Mouse (Mus musculus) forebrain, embryonic 11.5 days (tissue): ENCODE results near the gene Lsm14a. TPM values are rescaled to one million over a fixed set of nuclear protein-coding genes. Genes with fewer than 3 reads are reported as not detected.

Source experiments
- ATAC-seq: fragments of 200-750 bp; cut with Nextera tagmentation; replicated peaks from 2 replicates; pipeline ENCODE4 v1.8.0; 2017; ENCODE audit warnings: moderate TSS enrichment; ENCODE audit not compliant: low FRiP score
- DNase-seq: peaks from one replicate; pipeline ENCODE4 v3.0.0-alpha.2; 2017; ENCODE audit warnings: low spot score
- H3K27ac ChIP-seq: fragments of 300-500 bp; sonication (generic); 2 replicates; pipeline ENCODE4 v1.5.1; 2014; ENCODE audit warnings: low read depth, low read length
- H3K27me3 ChIP-seq: fragments of 300-500 bp; sonication (generic); 2 replicates; pipeline ENCODE4 v1.6.1; 2014; ENCODE audit warnings: mild to moderate bottlenecking, low read length, mixed read lengths; ENCODE audit not compliant: control insufficient read depth, insufficient read depth
- H3K36me3 ChIP-seq: fragments of 300-500 bp; sonication (generic); 2 replicates; pipeline ENCODE4 v1.6.1; 2014; ENCODE audit warnings: mild to moderate bottlenecking, low read length, moderate library complexity, mixed read lengths; ENCODE audit not compliant: control insufficient read depth, insufficient read depth
- H3K4me1 ChIP-seq: fragments of 300-500 bp; sonication (generic); replicated peaks from 2 replicates; pipeline ENCODE4 v1.6.1; 2014; ENCODE audit warnings: low read length, mixed read lengths; ENCODE audit not compliant: control insufficient read depth, insufficient read depth
- H3K4me2 ChIP-seq: fragments of 300-500 bp; sonication (generic); 2 replicates; pipeline ENCODE4 v1.6.1; 2014; ENCODE audit warnings: low read depth, mild to moderate bottlenecking, low read length, moderate library complexity, mixed read lengths; ENCODE audit not compliant: severe bottlenecking
- H3K4me3 ChIP-seq: fragments of 300-500 bp; sonication (generic); 2 replicates; pipeline ENCODE4 v1.5.1; 2014; ENCODE audit warnings: low read depth, low read length
- H3K9ac ChIP-seq: fragments of 300-500 bp; sonication (generic); 2 replicates; pipeline ENCODE4 v1.6.1; 2014; ENCODE audit warnings: low read length
- H3K9me3 ChIP-seq: fragments of 300-500 bp; sonication (generic); 2 replicates; pipeline ENCODE4 v1.6.1; 2016; ENCODE audit warnings: low read length, mixed read lengths; ENCODE audit not compliant: control insufficient read depth
- WGBS: fragments of 180-500 bp; shearing (Covaris S2); extraction: QIAGEN DNeasy Blood & Tissue Kit; methylation state at CpG from one replicate; pipeline ENCODE4 v1.1.7; 2014; 5-methylcytosine and 5-hydroxymethylcytosine counted together
- polyA plus RNA-seq: library from polyadenylated mRNA; unstranded; fragments of >200 nt; fragmentation: Nextera tagmentation; extraction: Ambion mirVana; gene quantifications from 2 replicates; pipeline ENCODE4 v1.2.1, GENCODE M21; 2014

Lsm14a gene
- polyA plus RNA-seq, 1 experiment from 2014 or later = 66.8 TPM

- H3K4me3 ChIP-seq = no peak overlapping the region
- WGBS = 75% methylated on average over 7 of the region's 7 CpGs
- no peaks in the 10 kb centered on the region for H3K9me3 ChIP-seq
- ATAC-seq (no peak), DNase-seq (no peak)
- no peaks in the 10 kb centered on the region for H3K4me1 ChIP-seq
- no peak overlapping the region for H3K4me2 ChIP-seq
- H3K27me3 ChIP-seq = no peaks in the 10 kb centered on the region
- no peak overlapping the region for H3K9ac ChIP-seq
- H3K27ac ChIP-seq = no peak overlapping the region
- no peaks in the 10 kb centered on the region for H3K36me3 ChIP-seq
Observed at GRCm38 (mm10) chr7:34317901-34318476, 75.1 kb downstream of the Lsm14a start.

DNA sequence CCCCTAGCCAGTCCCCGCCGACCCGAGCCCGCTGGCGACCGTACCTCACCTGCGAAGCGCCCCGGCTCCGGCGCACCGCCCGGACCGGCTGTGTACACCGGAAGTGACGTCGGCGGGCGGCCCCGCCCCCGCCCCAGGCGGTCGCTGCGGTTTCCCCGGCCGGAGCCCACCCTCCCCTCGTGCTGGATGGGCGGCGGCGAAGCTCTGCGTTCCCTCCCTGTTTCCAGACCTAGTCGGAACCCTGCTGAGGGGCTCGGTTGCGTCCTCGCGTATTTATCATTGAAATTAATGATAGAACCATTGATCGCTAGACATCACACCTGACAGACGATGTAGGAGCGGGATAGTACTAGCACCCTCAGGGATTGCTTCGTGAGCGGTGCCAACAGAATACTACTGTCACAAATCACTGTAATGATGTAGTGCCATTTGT is 79.7 kb downstream of the Lsm14a start, which contains the start of gene 4931406P16Rik:
Gene 4931406P16Rik (minus strand): TSS at position 109 of the 433 bp plus-strand sequence.
- H3K9ac ChIP-seq = peak within 1 kb of the TSS; percentile 82
- DNase-seq (peak; percentile 94), ATAC-seq (peak; percentile 94)
- WGBS = under 1% methylated on average over 41 of the region's 41 CpGs
- no peaks in the 10 kb centered on the region for H3K4me1 ChIP-seq
- H3K27me3 ChIP-seq = no peaks in the 10 kb centered on the region
- H3K4me2 ChIP-seq = peak within 1 kb of the TSS; percentile 61
- H3K27ac ChIP-seq = peak within 1 kb of the TSS; percentile 64
- H3K4me3 ChIP-seq = peak within 1 kb of the TSS; percentile 91
- no peaks in the 10 kb centered on the region for H3K9me3 ChIP-seq
- no peaks in the 10 kb centered on the region for H3K36me3 ChIP-seq

DNA sequence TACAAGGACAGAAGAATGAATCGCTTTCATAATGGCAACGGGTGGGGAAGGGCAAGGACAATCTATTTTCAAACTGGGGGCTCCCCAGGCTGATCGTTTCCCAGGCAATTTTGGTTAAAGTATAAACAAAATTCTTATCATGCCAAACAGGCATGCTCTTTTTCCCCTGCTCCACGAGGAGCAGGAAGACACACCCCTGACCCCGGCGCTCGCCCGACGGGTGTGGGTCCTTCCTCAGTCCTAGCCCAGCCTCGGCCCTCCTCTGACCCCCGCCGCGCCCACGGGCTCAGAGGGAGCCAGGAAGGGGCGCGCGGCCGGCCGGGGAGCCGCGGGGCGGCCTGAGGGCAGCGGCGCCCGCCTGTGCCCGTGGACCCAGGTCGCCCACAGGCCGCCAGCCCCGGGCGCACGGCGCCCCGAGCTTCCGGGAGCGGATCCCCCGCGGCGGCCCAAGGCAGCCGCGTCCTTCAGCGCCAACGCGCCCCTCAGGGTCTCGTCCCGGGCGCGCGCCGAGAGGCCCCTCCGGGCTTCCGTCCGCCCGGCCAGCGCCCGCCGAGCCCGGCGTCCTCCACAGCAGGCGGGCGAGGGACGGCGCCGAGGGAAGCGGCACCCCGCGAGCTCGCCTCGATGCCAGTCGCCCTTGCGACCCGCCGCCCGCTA is 80.2 kb downstream of the Lsm14a start:
- H3K4me1 ChIP-seq = no peaks in the 10 kb centered on the region
- peak; percentile 73 for DNase-seq
- peak overlapping the region; percentile 61 for H3K4me2 ChIP-seq
- no peaks in the 10 kb centered on the region for H3K9me3 ChIP-seq
- H3K27ac ChIP-seq = peak overlapping the region; percentile 64
- H3K36me3 ChIP-seq = no peaks in the 10 kb centered on the region
- peak overlapping the region; percentile 82 for H3K9ac ChIP-seq
- H3K27me3 ChIP-seq = no peaks in the 10 kb centered on the region
- 0% methylated on average over 48 of the region's 73 CpGs for WGBS
- ATAC-seq = peak; percentile 90
- peak overlapping the region; percentile 91 for H3K4me3 ChIP-seq

DNA sequence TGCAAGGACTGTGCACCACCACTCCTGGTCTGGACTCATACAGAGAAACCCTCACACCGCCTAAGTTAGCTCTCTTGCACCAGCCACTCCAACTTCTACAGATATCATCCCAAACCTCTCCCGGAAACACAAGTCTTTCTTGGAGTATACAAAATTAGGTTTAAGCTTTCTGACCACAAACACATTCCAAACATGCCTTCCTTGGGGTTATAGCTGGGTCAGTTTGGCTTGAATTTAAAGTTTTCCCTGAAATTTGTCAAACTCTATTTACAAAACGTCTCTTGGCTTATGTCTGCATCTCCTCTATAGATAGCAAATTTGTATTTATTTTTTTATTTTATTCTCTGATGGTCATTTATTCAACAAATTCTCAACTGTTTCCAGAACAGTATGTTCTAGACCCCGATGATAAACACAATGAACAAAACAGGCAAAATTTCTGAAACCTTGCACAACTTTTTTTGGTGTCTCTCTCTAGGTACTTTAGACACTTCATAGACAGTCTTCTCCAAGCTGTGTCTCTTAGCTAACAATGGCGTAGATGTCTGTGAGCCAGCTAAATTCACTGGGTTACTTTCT is 83.8 kb downstream of the Lsm14a start:
- ATAC-seq (no peak), DNase-seq (no peak)
- Histone ChIP-seq H3K27me3 (no peaks in the 10 kb centered on the region), H3K4me3 (no peak overlapping the region), H3K9me3 (no peaks in the 10 kb centered on the region), H3K36me3 (no peaks in the 10 kb centered on the region), H3K4me1 (no peaks in the 10 kb centered on the region), H3K4me2 (no peak overlapping the region), H3K27ac (no peak overlapping the region), H3K9ac (no peak overlapping the region)
- WGBS = 92% methylated on average over 5 of the region's 5 CpGs

DNA sequence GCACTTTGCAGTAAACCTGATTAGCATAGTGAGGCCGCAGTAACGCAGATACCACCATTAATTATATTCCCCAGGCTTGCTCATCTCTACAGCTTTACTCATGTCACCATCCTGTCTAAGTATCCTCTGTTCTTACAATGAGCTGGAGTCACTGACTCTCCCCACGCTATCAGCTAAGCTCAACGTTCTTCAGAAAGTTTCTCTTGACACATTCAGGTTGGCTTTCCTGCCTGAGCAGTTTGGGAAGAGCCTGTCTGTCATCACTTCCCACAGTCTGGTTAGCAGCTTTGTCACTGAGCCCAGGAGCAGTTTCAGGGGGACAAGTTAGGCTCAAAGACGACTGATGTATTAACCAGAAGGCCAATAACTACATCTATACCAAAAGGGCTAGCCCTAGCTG is 84.5 kb downstream of the Lsm14a start:
- WGBS = 88% methylated on average over 5 of the region's 5 CpGs
- no peak for ATAC-seq
- no peak overlapping the region for H3K4me3 ChIP-seq
- H3K9ac ChIP-seq = no peak overlapping the region
- H3K27me3 ChIP-seq = no peaks in the 10 kb centered on the region
- no peak for DNase-seq
- H3K27ac ChIP-seq = no peak overlapping the region
- no peaks in the 10 kb centered on the region for H3K36me3 ChIP-seq
- no peaks in the 10 kb centered on the region for H3K9me3 ChIP-seq
- no peak overlapping the region for H3K4me2 ChIP-seq
- no peaks in the 10 kb centered on the region for H3K4me1 ChIP-seq

DNA sequence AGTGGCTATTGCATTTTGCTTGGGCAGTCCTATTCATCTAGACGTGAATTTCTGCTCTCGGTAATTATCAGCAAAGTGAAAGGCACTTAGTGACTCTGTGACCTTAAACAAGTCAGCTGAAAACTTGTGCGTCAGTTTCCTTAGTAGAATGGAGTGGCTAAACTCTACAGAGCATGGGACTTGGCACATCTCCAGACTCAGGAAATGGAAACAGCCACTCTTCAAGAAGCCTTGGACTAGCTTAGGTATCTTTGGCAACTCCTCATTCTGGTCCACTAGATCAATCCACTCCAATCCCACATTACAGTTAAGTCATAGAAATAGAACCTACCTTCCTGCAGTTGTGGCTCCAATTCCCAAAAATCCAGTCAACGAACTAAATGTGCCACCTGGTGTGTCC is 87.7 kb downstream of the Lsm14a start:
- no peak overlapping the region for H3K9ac ChIP-seq
- 74% methylated on average over 4 of the region's 4 CpGs for WGBS
- DNase-seq (no peak), ATAC-seq (no peak)
- no peak overlapping the region for H3K27ac ChIP-seq
- no peak overlapping the region for H3K4me3 ChIP-seq
- no peaks in the 10 kb centered on the region for H3K4me1 ChIP-seq
- no peaks in the 10 kb centered on the region for H3K9me3 ChIP-seq
- H3K4me2 ChIP-seq = no peak overlapping the region
- H3K27me3 ChIP-seq = no peaks in the 10 kb centered on the region
- no peaks in the 10 kb centered on the region; the same call in 1 of the 2 replicates for H3K36me3 ChIP-seq

- H3K36me3 ChIP-seq = no peaks in the 10 kb centered on the region; the same call in 1 of the 2 replicates
- no peaks in the 10 kb centered on the region for H3K9me3 ChIP-seq
- ATAC-seq = no peak
- H3K9ac ChIP-seq = no peak overlapping the region
- no peak for DNase-seq
- no peak overlapping the region for H3K4me2 ChIP-seq
- H3K27ac ChIP-seq = no peak overlapping the region
- H3K4me1 ChIP-seq = no peaks in the 10 kb centered on the region
- H3K4me3 ChIP-seq = no peak overlapping the region
- WGBS = 94% methylated on average over 1 of the region's 1 CpGs
- no peaks in the 10 kb centered on the region for H3K27me3 ChIP-seq
Observed at GRCm38 (mm10) chr7:34302651-34303050, 90.5 kb downstream of the Lsm14a start.

DNA sequence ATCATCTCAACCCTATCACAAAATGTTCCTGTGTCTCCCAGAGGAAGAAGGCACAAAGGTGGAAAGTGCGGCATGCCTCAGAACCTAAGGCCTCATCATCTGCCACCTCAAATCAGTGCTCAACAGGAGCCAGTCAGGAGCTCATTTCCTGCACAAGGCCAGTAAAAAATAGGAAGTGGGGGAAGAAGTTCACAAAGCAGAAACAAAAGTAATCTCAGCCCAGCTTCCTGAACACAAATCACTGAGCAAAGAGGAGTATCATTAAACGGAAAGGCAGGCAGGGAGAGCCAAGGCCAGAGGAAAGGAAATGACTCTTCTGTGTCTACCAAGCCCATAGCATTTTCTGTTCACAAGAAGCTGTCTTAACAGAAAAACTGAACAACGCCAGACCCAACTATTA is 91.2 kb downstream of the Lsm14a start:
- H3K4me3 ChIP-seq = no peak overlapping the region
- no peak for DNase-seq
- no peaks in the 10 kb centered on the region for H3K27me3 ChIP-seq
- H3K9ac ChIP-seq = no peak overlapping the region
- no peaks in the 10 kb centered on the region; the same call in 1 of the 2 replicates for H3K36me3 ChIP-seq
- 89% methylated on average over 3 of the region's 3 CpGs for WGBS
- no peak overlapping the region for H3K27ac ChIP-seq
- no peak for ATAC-seq
- no peaks in the 10 kb centered on the region for H3K9me3 ChIP-seq
- H3K4me1 ChIP-seq = no peaks in the 10 kb centered on the region
- H3K4me2 ChIP-seq = no peak overlapping the region
